Mouse (Mus musculus) thymus, postnatal 36 days (tissue): ENCODE data around the gene Gsta4.
A peak's percentile ranks its signal among the peaks of the same experiment; 100 is the strongest.
"Not testable (repeated sequence)": the region's sequence is repeated elsewhere in the genome, so short reads cannot be mapped to it uniquely, and the experiment has no call there.

Experiments
- DNase-seq, 2 experiments: peaks; one replicate each; pipeline ENCODE4 v3.0.0; 2022; ENCODE audit warnings: mixed read lengths in 2 of 2

Gene Gsta4

GRCm38 (mm10) chr9:78182474-78182873 lies at the start of gene Gsta4:
Gene Gsta4 (plus strand): TSS chr9:78182774.
- DNase-seq, result not testable (repeated sequence)

- DNase-seq, result no peak
Observed at GRCm38 (mm10) chr9:78135658-78136057, 46.9 kb upstream of the Gsta4 start.

- no peak for DNase-seq
Observed at GRCm38 (mm10) chr9:78138044-78138676, 44.4 kb upstream of the Gsta4 start.

GRCm38 (mm10) chr9:78139463-78139862 lies 43.1 kb upstream of the Gsta4 start:
- no peak for DNase-seq

- DNase-seq, result no peak
Observed at GRCm38 (mm10) chr9:78146099-78146498, 36.5 kb upstream of the Gsta4 start.

GRCm38 (mm10) chr9:78146627-78147026 lies 35.9 kb upstream of the Gsta4 start:
- DNase-seq, result no peak

GRCm38 (mm10) chr9:78148149-78148548 lies 34.4 kb upstream of the Gsta4 start:
- DNase-seq, result no peak

GRCm38 (mm10) chr9:78149770-78150169 lies 32.8 kb upstream of the Gsta4 start:
- not testable (repeated sequence) for DNase-seq

- DNase-seq, result no peak
Observed at GRCm38 (mm10) chr9:78154211-78154977, 28.2 kb upstream of the Gsta4 start.

GRCm38 (mm10) chr9:78157221-78157620 lies 25.4 kb upstream of the Gsta4 start:
- DNase-seq, result no peak

- no peak for DNase-seq
Observed at GRCm38 (mm10) chr9:78163291-78163690, 19.3 kb upstream of the Gsta4 start.

GRCm38 (mm10) chr9:78164741-78165140 lies 17.8 kb upstream of the Gsta4 start:
- no peak for DNase-seq

GRCm38 (mm10) chr9:78165454-78165853 lies 17.1 kb upstream of the Gsta4 start:
- DNase-seq, result no peak

GRCm38 (mm10) chr9:78166694-78167452 lies 15.7 kb upstream of the Gsta4 start:
- DNase-seq, result no peak

- DNase-seq, result no peak
Observed at GRCm38 (mm10) chr9:78167453-78167969, 15.1 kb upstream of the Gsta4 start.

GRCm38 (mm10) chr9:78168864-78169263 lies 13.7 kb upstream of the Gsta4 start:
- DNase-seq, result no peak

- no peak for DNase-seq
Observed at GRCm38 (mm10) chr9:78174016-78174415, 8.6 kb upstream of the Gsta4 start.

GRCm38 (mm10) chr9:78174925-78175276 lies 7.7 kb upstream of the Gsta4 start:
- not testable (repeated sequence) for DNase-seq

- peak; percentile 93 to 94 for DNase-seq
Observed at GRCm38 (mm10) chr9:78175277-78176200, 7.0 kb upstream of the Gsta4 start.

GRCm38 (mm10) chr9:78176201-78176727 lies 6.3 kb upstream of the Gsta4 start:
- DNase-seq, result peak; percentile 50 to 51

- peak; percentile 27 to 42 for DNase-seq
Observed at GRCm38 (mm10) chr9:78176831-78177230, 5.7 kb upstream of the Gsta4 start.

GRCm38 (mm10) chr9:78178197-78178596 lies 4.4 kb upstream of the Gsta4 start:
- no peak for DNase-seq
